Mouse (Mus musculus) midbrain, embryonic 14.5 days (tissue): ENCODE data around the gene Cct5. TPM values are rescaled to one million over a fixed set of nuclear protein-coding genes. Genes with fewer than 3 reads are reported as not detected.

Experiments
- ATAC-seq: fragments of 200-750 bp; cut with Nextera tagmentation; 2 replicates; pipeline ENCODE4 v1.8.0; 2017; ENCODE audit warnings: moderate number of reproducible peaks, moderate library complexity; ENCODE audit not compliant: low FRiP score, low TSS enrichment
- DNase-seq: peaks from one replicate; pipeline ENCODE4 v3.0.0-alpha.2; 2015
- H3K27ac ChIP-seq: fragments of 300-500 bp; sonication (generic); replicated peaks from 2 replicates; pipeline ENCODE4 v1.5.1; 2014; ENCODE audit warnings: mild to moderate bottlenecking, low read depth, low read length, moderate library complexity
- H3K27me3 ChIP-seq: fragments of 300-500 bp; sonication (generic); 2 replicates; pipeline ENCODE4 v1.6.1; 2014; ENCODE audit warnings: low read length, control low read depth, mixed read lengths; ENCODE audit not compliant: control insufficient read depth, insufficient read depth
- H3K36me3 ChIP-seq: fragments of 300-500 bp; sonication (generic); 2 replicates; pipeline ENCODE4 v1.6.1; 2014; ENCODE audit warnings: low read length, control low read depth; ENCODE audit not compliant: control insufficient read depth, insufficient read depth
- H3K4me1 ChIP-seq: fragments of 300-500 bp; sonication (generic); 2 replicates; pipeline ENCODE4 v1.6.1; 2014; ENCODE audit warnings: mild to moderate bottlenecking, antibody characterized with exemption, low read length, control low read depth; ENCODE audit not compliant: control insufficient read depth, insufficient read depth
- H3K4me2 ChIP-seq: fragments of 300-500 bp; sonication (generic); 2 replicates; pipeline ENCODE4 v1.6.1; 2014; ENCODE audit warnings: mild to moderate bottlenecking, low read length, moderate library complexity
- H3K4me3 ChIP-seq: fragments of 300-500 bp; sonication (generic); replicated peaks from 2 replicates; pipeline ENCODE4 v1.5.1; 2014; ENCODE audit warnings: low read depth, low read length
- H3K9ac ChIP-seq: fragments of 300-500 bp; sonication (generic); replicated peaks from 2 replicates; pipeline ENCODE4 v1.6.1; 2014; ENCODE audit warnings: mild to moderate bottlenecking, low read length, moderate library complexity
- H3K9me3 ChIP-seq: fragments of 300-500 bp; sonication (generic); 2 replicates; pipeline ENCODE4 v1.6.1; 2016; ENCODE audit warnings: low read length, control low read depth, mixed read lengths; ENCODE audit not compliant: control insufficient read depth
- WGBS: fragments of 180-500 bp; shearing (Covaris S2); extraction: QIAGEN DNeasy Blood & Tissue Kit; methylation state at CpG from one replicate; pipeline ENCODE4 v1.1.7; 2014; 5-methylcytosine and 5-hydroxymethylcytosine counted together
- polyA plus RNA-seq: library from polyadenylated mRNA; unstranded; fragments of >200 nt; fragmentation: Nextera tagmentation; extraction: Ambion mirVana; gene quantifications from 2 replicates; pipeline ENCODE4 v1.2.1, GENCODE M21; 2014

Cct5 gene
- polyA plus RNA-seq, 1 experiment from 2014 or later = 567 TPM

DNA sequence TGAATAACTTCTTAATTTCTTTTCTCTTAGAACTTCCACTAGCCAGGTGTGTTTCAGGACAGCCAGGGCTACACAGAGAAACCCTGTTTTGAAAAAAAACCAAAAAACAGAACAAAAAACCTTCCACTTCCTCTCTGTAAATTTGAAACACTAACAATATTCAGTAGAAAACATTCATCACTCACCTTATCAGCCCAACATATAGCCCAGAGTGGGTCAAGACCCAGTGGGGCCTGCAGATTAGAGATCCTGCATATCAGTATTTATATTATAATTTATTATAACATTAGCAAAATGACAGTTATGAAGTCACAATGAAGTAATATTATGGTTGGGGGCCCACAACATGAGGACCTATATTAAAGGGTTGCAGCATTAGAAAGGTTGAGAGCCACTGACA, 27.9 kb downstream of the Cct5 start:
- Histone ChIP-seq H3K36me3 (no peaks in the 10 kb centered on the region), H3K27me3 (no peaks in the 10 kb centered on the region), H3K9ac (no peak overlapping the region), H3K9me3 (no peaks in the 10 kb centered on the region), H3K4me2 (no peak overlapping the region), H3K27ac (no peak overlapping the region), H3K4me1 (no peaks in the 10 kb centered on the region), H3K4me3 (no peak overlapping the region)
- DNase-seq (no peak), ATAC-seq (no peak)

DNA sequence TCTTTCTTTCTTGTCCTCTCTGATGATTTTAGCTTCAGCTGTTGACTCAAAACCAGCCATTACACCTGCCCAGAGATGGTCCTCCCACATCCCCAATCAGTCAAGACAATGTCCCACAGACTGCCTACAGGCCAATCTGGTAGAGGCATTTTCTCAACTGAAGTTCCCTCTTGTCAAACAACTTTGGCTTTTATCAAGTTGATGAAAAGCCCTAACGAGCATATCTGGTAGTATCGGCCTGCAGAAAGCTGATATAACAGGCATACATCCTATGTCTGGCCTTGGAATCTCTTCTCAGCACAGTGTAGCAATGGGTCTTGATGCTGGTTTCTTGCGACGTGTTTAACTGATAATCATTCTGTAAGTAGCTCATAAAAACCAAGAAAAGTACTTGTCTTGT, 28.3 kb downstream of the Cct5 start:
- 89% methylated on average over 4 of the region's 4 CpGs for WGBS
- H3K27ac ChIP-seq = no peak overlapping the region
- no peaks in the 10 kb centered on the region for H3K36me3 ChIP-seq
- no peak overlapping the region for H3K9ac ChIP-seq
- H3K4me1 ChIP-seq = no peaks in the 10 kb centered on the region
- no peak overlapping the region for H3K4me2 ChIP-seq
- H3K9me3 ChIP-seq = no peaks in the 10 kb centered on the region
- no peaks in the 10 kb centered on the region for H3K27me3 ChIP-seq
- ATAC-seq (no peak), DNase-seq (no peak)
- H3K4me3 ChIP-seq = no peak overlapping the region

DNA sequence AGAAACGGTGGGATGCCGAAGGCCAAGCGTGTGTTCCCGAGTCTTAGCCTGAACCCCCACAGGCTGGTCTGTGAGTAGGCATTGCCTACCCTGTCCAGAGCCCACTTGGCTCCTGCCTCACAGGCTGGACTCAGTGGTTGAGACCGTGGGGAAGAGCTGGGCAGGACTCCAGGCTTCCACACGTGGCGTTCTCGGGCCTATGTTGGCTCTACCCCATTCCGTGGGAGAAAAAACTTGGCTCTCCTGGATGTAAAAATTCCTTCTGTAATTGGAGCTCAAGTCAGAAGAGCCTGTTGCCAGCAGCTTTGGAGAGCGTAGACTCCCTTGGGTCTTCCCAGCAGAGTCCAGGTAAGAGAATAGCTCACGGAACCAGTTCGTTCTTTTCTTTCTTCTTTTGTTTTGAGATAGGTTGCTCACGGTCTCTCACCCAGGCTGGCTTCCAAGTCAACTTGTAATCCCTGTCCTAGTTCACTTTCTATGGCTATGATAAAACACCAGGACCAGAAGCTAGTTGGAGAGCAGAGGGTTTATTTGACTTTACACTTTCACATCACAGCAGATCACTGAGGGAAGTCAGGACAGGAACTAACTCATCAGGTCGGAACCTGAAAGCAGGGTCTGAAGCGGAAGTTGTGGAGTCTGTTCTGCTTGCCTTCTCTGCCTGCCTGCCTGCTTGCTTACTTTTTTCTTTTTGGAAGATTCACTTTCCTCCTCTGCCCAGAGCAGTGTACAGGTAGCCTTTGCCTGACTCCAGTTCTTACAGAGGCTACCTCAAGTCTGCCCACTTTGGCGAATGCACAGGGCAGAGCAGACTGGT, 29.5 kb downstream of the Cct5 start:
- Histone ChIP-seq H3K4me1 (no peaks in the 10 kb centered on the region), H3K9ac (no peak overlapping the region), H3K27me3 (no peaks in the 10 kb centered on the region), H3K4me2 (no peak overlapping the region), H3K36me3 (no peaks in the 10 kb centered on the region), H3K4me3 (no peak overlapping the region), H3K9me3 (no peaks in the 10 kb centered on the region), H3K27ac (no peak overlapping the region)
- ATAC-seq = no peak
- WGBS = 91% methylated on average over 16 of the region's 16 CpGs
- no peak for DNase-seq

DNA sequence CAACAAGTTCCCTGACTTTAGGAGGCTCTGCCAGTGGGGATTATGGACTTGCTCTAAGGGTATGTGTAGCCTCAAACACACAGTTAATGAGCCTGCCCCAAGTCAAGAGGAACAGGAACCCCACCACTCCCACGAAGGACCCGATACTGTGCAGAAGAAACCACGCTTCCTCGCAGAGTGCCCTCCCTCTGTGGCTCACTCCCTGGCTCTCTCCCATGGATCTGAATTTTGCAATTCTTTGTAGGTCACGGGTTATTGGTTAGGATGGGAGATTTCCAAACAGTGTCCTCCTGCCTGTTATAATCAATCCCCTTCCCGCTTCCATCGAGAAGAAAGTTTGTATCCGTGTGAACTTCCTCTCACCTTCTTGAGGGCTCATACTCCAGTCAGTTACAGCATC, 30.6 kb downstream of the Cct5 start:
- no peak overlapping the region for H3K4me2 ChIP-seq
- no peaks in the 10 kb centered on the region for H3K27me3 ChIP-seq
- no peaks in the 10 kb centered on the region for H3K9me3 ChIP-seq
- H3K27ac ChIP-seq = no peak overlapping the region
- no peak overlapping the region for H3K4me3 ChIP-seq
- ATAC-seq (no peak), DNase-seq (no peak)
- no peak overlapping the region for H3K9ac ChIP-seq
- 92% methylated on average over 8 of the region's 8 CpGs for WGBS
- no peaks in the 10 kb centered on the region for H3K4me1 ChIP-seq
- no peaks in the 10 kb centered on the region for H3K36me3 ChIP-seq

DNA sequence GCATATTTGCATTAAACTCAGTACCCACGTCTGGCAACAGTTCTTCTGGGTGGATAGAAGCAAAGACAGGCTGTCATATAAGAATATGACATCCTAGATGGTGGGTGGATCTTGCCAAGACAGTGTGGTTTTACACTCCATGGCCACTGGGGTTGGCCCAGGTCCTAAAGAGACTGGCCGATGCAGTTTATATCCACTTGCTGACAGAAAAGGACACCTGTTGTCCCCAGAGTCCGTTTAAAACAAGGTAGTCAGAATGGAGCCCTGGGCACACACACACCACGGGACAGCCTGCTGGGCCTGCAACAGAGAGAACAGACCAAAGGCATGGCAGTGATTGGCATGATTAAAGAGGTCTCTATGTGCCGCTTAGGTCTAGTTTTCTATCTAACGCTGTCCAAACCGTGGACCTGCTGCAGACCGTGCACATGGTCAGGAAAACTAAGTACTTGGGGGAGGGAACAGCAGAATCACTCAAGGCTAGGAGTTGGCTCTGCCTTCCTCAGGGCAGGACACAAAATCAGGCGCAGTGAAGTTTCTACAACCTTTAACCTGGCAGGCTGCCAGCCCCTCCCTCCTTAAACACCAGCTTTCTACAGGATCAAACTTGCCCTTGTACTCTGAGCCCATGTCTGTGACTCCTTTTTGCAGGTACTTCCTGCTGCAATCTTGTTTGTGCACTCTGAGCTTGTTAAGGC, 32.1 kb downstream of the Cct5 start:
- Histone ChIP-seq H3K4me2 (no peak overlapping the region), H3K27me3 (no peaks in the 10 kb centered on the region), H3K4me3 (no peak overlapping the region), H3K9me3 (no peaks in the 10 kb centered on the region), H3K9ac (no peak overlapping the region), H3K27ac (no peak overlapping the region), H3K36me3 (no peaks in the 10 kb centered on the region), H3K4me1 (no peaks in the 10 kb centered on the region)
- ATAC-seq (no peak), DNase-seq (no peak)
- WGBS = 81% methylated on average over 9 of the region's 9 CpGs

DNA sequence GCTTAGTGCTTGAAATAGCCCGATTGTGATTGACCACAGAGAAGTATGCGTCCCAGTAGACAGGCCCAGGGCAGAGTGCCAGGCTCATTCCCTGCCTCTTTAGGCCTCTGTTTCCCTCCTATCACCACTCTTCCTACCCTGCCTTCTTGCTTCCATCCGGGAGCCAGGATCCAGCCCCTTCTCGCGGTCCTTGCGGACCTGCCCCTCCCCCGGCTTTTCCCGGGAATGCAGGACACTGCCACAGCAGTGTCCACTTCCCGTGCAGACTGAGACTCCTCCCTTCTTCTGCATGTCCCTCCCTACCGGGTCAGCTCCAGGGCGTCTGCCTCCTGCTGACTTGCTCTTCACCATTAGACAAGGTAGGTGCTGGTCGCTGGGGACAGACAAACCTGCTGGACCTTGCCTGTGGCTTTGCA, 33.0 kb downstream of the Cct5 start:
- Histone ChIP-seq H3K9me3 (no peaks in the 10 kb centered on the region), H3K27me3 (no peaks in the 10 kb centered on the region), H3K36me3 (no peaks in the 10 kb centered on the region), H3K27ac (no peak overlapping the region), H3K4me2 (no peak overlapping the region), H3K4me1 (no peaks in the 10 kb centered on the region), H3K9ac (no peak overlapping the region), H3K4me3 (no peak overlapping the region)
- DNase-seq = no peak
- no peak for ATAC-seq
- WGBS = 25% methylated on average over 12 of the region's 12 CpGs

DNA sequence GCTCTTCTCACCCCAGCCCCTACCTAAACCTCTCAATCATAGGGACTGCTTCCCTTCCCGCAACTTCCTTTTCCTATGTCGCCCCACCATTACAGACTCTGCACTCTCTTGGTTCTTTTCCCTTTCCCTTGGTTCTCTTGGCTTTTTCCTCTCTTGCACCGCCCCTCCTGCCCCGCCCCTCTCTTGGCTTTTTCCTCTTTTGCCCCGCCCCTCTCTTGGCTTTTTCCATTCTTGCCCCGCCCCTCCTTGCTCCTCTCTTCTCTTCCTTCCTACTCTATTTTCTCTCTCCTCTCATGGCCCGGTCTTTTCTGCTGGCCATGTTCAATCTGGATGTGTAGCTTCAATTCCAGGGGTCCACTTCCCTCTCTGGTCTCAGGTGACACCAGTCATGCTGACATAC, 34.2 kb downstream of the Cct5 start:
- H3K4me1 ChIP-seq = no peaks in the 10 kb centered on the region
- 76% methylated on average over 7 of the region's 7 CpGs for WGBS

DNA sequence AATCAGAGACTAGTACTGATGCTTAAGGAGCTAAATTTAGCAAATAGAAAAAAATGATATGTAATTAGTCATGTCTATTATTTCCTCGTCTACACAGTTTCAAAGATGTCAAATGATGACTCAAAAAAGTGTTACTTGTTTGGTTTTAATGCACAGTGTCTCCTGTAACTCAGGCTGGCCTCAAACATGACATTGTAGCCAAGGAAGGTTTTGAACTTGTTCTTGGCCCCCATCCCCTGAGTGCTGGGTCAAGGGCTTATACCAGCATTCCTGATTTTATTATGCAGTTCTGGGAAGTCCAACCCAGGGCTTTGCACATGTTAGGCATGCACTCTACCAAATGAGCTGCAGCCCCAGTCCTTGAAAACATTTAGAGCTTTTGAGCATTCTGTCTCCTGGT, 35.8 kb downstream of the Cct5 start:
- no peak overlapping the region for H3K4me2 ChIP-seq
- H3K27ac ChIP-seq = no peak overlapping the region
- H3K4me3 ChIP-seq = no peak overlapping the region
- no peak for ATAC-seq
- WGBS = 78% methylated on average over 1 of the region's 1 CpGs
- no peak overlapping the region for H3K9ac ChIP-seq
- H3K27me3 ChIP-seq = no peaks in the 10 kb centered on the region
- DNase-seq = no peak
- H3K4me1 ChIP-seq = no peaks in the 10 kb centered on the region
- H3K36me3 ChIP-seq = no peaks in the 10 kb centered on the region
- H3K9me3 ChIP-seq = no peaks in the 10 kb centered on the region

More for the DNA sequence above, 34.2 kb downstream of the Cct5 start:
- Histone ChIP-seq H3K27me3 (no peaks in the 10 kb centered on the region), H3K4me2 (no peak overlapping the region), H3K9ac (no peak overlapping the region), H3K4me3 (no peak overlapping the region), H3K36me3 (no peaks in the 10 kb centered on the region), H3K27ac (no peak overlapping the region), H3K9me3 (no peaks in the 10 kb centered on the region)
- DNase-seq = no peak
- no peak for ATAC-seq

DNA sequence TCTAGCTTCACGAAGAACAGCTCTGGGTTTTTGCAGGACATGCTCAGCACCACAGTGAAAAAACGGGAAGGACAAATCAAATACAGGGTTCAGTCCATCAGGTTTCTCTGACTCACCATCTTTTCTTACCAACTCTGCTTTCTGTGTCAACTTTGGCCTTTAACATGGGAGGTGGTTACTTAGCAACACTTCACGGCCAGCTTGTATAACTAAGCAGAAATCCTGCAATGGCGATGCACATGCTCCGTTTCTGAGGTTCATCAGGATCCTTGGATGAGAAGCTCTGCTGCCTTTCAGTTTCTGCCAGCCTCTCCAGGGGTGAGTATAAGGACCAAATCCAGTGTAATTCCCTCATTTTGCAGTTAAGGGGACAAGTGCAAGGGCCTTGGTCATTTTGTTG, 36.4 kb downstream of the Cct5 start, which contains the start of gene Cmbl:
Gene Cmbl (plus strand): TSS at position 206 of the 400 bp plus-strand sequence.
- DNase-seq (no peak), ATAC-seq (no peak)
- Histone ChIP-seq H3K4me1 (no peaks in the 10 kb centered on the region), H3K27me3 (no peaks in the 10 kb centered on the region), H3K9ac (no peak within 1 kb of the TSS), H3K36me3 (no peaks in the 10 kb centered on the region), H3K9me3 (no peaks in the 10 kb centered on the region), H3K4me3 (no peak within 1 kb of the TSS), H3K27ac (no peak within 1 kb of the TSS), H3K4me2 (no peak within 1 kb of the TSS)
- WGBS = 62% methylated on average over 5 of the region's 5 CpGs
